Mouse (Mus musculus) E14TG2a.4 (cell line): ENCODE results near the gene Gm9507.

Experiments used
- CTCF ChIP-seq: conservative IDR thresholded peaks from 2 replicates; pipeline ENCODE4 v1.5.1; 2014; ENCODE audit warnings: low read length
- NANOG ChIP-seq: IDR thresholded peaks from 2 replicates; pipeline ENCODE4 v1.6.1; 2014; ENCODE audit warnings: borderline replicate concordance, low read length, mixed read lengths
- POU5F1 ChIP-seq: IDR thresholded peaks from 2 replicates; pipeline ENCODE4 v1.6.1; 2014; ENCODE audit warnings: low read length, borderline replicate concordance

GRCm38 (mm10) chr10:77815514-77815913 lies 3.9 kb upstream of the Gm9507 start:
- TF ChIP-seq CTCF (peak; percentile 90), POU5F1 (no peak), NANOG (no peak)
